Mouse (Mus musculus): ENCODE data around the gene Ncbp3. TPM values are rescaled to one million over a fixed set of nuclear protein-coding genes. Genes with fewer than 3 reads are reported as not detected.
A peak's percentile ranks its signal among the peaks of the same experiment; 100 is the strongest.

Gene Ncbp3
- polyA plus RNA-seq, 1 experiment: not detected

- no peak for TF ChIP-seq CTCF (IDR thresholded peaks at IDR 0.05; ENCODE audit: insufficient read depth, low read depth, low read length)
- no peak for TF ChIP-seq POLR2A (IDR thresholded peaks at IDR 0.05; ENCODE audit: insufficient read depth, low read depth, low read length)
- H3K4me3 ChIP-seq (ENCODE audit: insufficient read depth, low read depth, low read length): no peak overlapping the region
- no peaks in the 10 kb centered on the region for H3K4me1 ChIP-seq (ENCODE audit: control insufficient read depth, insufficient read depth, low read length)
- no peak overlapping the region for H3K27ac ChIP-seq (ENCODE audit: insufficient read depth, low read depth, low read length)
- 18% methylated on average over 4 of the region's 4 CpGs for WGBS
Observed at GRCm38 (mm10) chr11:73076733-73077132, 29.1 kb downstream of the Ncbp3 start.

DNA sequence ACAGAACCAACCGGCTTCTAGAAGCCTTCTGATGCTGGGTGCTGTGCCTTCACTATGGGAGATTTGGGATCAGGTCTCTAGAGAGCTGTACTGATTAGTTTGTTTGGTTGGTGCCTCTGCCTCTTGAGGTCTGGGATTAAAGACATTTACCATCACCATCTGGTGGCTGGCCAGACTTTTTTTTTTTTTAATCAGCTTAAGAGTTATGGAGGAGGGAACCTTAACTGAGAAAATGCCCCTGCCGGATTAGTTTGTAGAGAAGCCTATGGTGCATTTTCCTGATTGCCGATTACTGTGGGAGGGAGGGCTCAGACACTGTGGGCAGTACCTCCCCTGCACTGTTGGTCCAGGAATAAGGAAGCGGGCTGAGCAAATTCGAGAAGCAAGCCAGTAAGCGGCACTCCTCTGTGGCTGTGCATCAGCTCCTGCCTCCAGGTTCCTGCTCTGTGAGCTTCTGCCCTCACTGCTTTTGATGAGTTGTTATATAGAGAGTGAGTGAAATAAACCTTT is 29.7 kb downstream of the Ncbp3 start:
- Histone ChIP-seq H3K27ac (ENCODE audit: insufficient read depth, low read depth, low read length) (no peak overlapping the region), H3K4me3 (ENCODE audit: insufficient read depth, low read depth, low read length) (no peak overlapping the region), H3K4me1 (ENCODE audit: control insufficient read depth, insufficient read depth, low read length) (no peaks in the 10 kb centered on the region)
- 59% methylated on average over 6 of the region's 6 CpGs for WGBS
- TF ChIP-seq CTCF (IDR thresholded peaks at IDR 0.05; ENCODE audit: insufficient read depth, low read depth, low read length) (no peak), POLR2A (IDR thresholded peaks at IDR 0.05; ENCODE audit: insufficient read depth, low read depth, low read length) (no peak)

- TF ChIP-seq POLR2A (IDR thresholded peaks at IDR 0.05; ENCODE audit: insufficient read depth, low read depth, low read length): no peak
- TF ChIP-seq CTCF (IDR thresholded peaks at IDR 0.05; ENCODE audit: insufficient read depth, low read depth, low read length): no peak
- H3K4me3 ChIP-seq (ENCODE audit: insufficient read depth, low read depth, low read length): no peak overlapping the region
- WGBS: 87% methylated on average over 8 of the region's 8 CpGs
- H3K4me1 ChIP-seq (ENCODE audit: control insufficient read depth, insufficient read depth, low read length): no peaks in the 10 kb centered on the region
- H3K27ac ChIP-seq (ENCODE audit: insufficient read depth, low read depth, low read length): no peak overlapping the region
Observed at GRCm38 (mm10) chr11:73078615-73079014, 31.0 kb downstream of the Ncbp3 start.

- Histone ChIP-seq H3K4me3 (ENCODE audit: insufficient read depth, low read depth, low read length) (no peak overlapping the region), H3K4me1 (ENCODE audit: control insufficient read depth, insufficient read depth, low read length) (no peaks in the 10 kb centered on the region; the same call in 1 of the 2 replicates), H3K27ac (ENCODE audit: insufficient read depth, low read depth, low read length) (no peak overlapping the region)
- TF ChIP-seq POLR2A (IDR thresholded peaks at IDR 0.05; ENCODE audit: insufficient read depth, low read depth, low read length) (no peak), CTCF (IDR thresholded peaks at IDR 0.05; ENCODE audit: insufficient read depth, low read depth, low read length) (no peak)
- WGBS: 89% methylated on average over 3 of the region's 3 CpGs
Observed at GRCm38 (mm10) chr11:73080306-73080705, 32.7 kb downstream of the Ncbp3 start.

DNA sequence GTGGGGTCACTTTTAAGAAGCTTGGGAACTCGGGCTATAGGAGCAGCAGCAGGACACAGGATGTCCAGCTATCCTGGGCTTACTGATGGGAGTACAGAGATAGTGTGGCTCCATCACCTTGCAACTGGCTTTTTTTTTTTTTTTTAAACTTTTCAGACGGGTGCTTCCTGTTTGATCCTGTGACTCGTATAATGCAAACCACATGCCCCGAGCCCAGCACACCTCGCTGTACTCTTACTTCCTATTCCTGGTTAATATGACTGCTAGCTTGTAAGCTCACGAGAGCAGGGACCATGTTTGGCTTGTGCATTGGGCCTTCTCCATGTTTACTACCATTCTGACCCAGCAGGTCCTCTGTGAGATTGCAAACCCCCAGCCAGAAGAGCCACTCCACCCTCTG is 36.7 kb downstream of the Ncbp3 start:
- Histone ChIP-seq H3K27ac (ENCODE audit: insufficient read depth, low read depth, low read length) (peak overlapping the region; percentile 27; the same call in 1 of the 2 replicates), H3K4me1 (ENCODE audit: control insufficient read depth, insufficient read depth, low read length) (no peaks in the 10 kb centered on the region; the same call in 1 of the 2 replicates), H3K4me3 (ENCODE audit: insufficient read depth, low read depth, low read length) (no peak overlapping the region)
- 78% methylated on average over 6 of the region's 6 CpGs for WGBS
- TF ChIP-seq POLR2A (IDR thresholded peaks at IDR 0.05; ENCODE audit: insufficient read depth, low read depth, low read length) (no peak), CTCF (IDR thresholded peaks at IDR 0.05; ENCODE audit: insufficient read depth, low read depth, low read length) (no peak)

GRCm38 (mm10) chr11:73084804-73085231 is 37.2 kb downstream of the Ncbp3 start:
- 23% methylated on average over 10 of the region's 10 CpGs for WGBS
- Histone ChIP-seq H3K27ac (ENCODE audit: insufficient read depth, low read depth, low read length) (peak overlapping the region; percentile 27; the same call in 1 of the 2 replicates), H3K4me1 (ENCODE audit: control insufficient read depth, insufficient read depth, low read length) (no peaks in the 10 kb centered on the region; the same call in 1 of the 2 replicates), H3K4me3 (ENCODE audit: insufficient read depth, low read depth, low read length) (no peak overlapping the region)
- TF ChIP-seq POLR2A (IDR thresholded peaks at IDR 0.05; ENCODE audit: insufficient read depth, low read depth, low read length): no peak
- TF ChIP-seq CTCF (IDR thresholded peaks at IDR 0.05; ENCODE audit: insufficient read depth, low read depth, low read length): no peak

GRCm38 (mm10) chr11:73085391-73085790 is 37.8 kb downstream of the Ncbp3 start:
- Histone ChIP-seq H3K4me3 (ENCODE audit: insufficient read depth, low read depth, low read length) (no peak overlapping the region), H3K4me1 (ENCODE audit: control insufficient read depth, insufficient read depth, low read length) (no peaks in the 10 kb centered on the region; the same call in 1 of the 2 replicates), H3K27ac (ENCODE audit: insufficient read depth, low read depth, low read length) (no peak overlapping the region)
- no peak for TF ChIP-seq POLR2A (IDR thresholded peaks at IDR 0.05; ENCODE audit: insufficient read depth, low read depth, low read length)
- TF ChIP-seq CTCF (IDR thresholded peaks at IDR 0.05; ENCODE audit: insufficient read depth, low read depth, low read length): no peak
- WGBS: 40% methylated on average over 7 of the region's 7 CpGs

DNA sequence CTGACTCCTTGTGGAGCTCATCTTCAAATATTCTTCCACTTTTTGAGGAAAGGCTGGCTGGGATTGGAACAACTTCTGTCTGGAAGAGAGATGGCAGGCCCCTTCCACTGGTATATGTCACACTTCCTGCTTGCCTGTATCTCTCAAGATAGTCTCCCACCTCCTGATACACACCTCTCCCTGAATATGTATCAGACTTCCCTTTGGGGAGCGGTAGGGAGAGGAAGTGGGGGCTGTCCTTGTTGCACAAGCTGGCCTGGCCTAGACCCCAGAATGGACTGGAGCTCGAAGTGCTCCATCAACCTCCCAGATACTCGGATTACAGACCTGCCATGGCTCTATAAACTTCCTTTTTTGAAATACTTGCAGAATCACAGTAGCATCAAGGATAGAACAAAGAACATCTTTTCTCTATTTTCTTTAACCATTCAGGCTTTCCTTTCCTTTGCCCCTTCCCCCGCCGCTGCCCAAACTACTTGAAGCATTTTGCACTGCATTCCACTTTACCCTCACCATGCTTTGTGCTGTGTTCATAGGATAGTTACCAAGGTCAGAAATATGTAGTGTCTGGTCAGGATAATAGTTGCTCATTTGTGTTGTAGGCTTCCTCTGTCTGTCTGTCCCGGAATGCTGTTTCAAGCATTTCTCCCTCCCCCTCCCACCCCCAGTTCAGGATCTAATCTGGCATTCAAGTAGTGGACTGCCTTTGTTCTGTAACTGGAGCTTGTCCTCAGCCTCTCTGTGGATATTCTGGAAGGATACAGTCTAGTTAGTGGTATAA is 40.3 kb downstream of the Ncbp3 start:
- no peaks in the 10 kb centered on the region; the same call in 1 of the 2 replicates for H3K4me1 ChIP-seq (ENCODE audit: control insufficient read depth, insufficient read depth, low read length)
- TF ChIP-seq CTCF (IDR thresholded peaks at IDR 0.05; ENCODE audit: insufficient read depth, low read depth, low read length) (no peak), POLR2A (IDR thresholded peaks at IDR 0.05; ENCODE audit: insufficient read depth, low read depth, low read length) (no peak)
- whole genome bisulfite sequencing: 38% methylated on average over 6 of the region's 6 CpGs
- H3K4me3 ChIP-seq (ENCODE audit: insufficient read depth, low read depth, low read length): no peak overlapping the region
- no peak overlapping the region for H3K27ac ChIP-seq (ENCODE audit: insufficient read depth, low read depth, low read length)

- WGBS: 92% methylated on average over 4 of the region's 4 CpGs
- Histone ChIP-seq H3K4me1 (ENCODE audit: control insufficient read depth, insufficient read depth, low read length) (no peaks in the 10 kb centered on the region; the same call in 1 of the 2 replicates), H3K4me3 (ENCODE audit: insufficient read depth, low read depth, low read length) (no peak within 1 kb of the TSS), H3K27ac (ENCODE audit: insufficient read depth, low read depth, low read length) (no peak within 1 kb of the TSS)
- TF ChIP-seq CTCF (IDR thresholded peaks at IDR 0.05; ENCODE audit: insufficient read depth, low read depth, low read length) (no peak), POLR2A (IDR thresholded peaks at IDR 0.05; ENCODE audit: insufficient read depth, low read depth, low read length) (no peak)
Observed at GRCm38 (mm10) chr11:73090283-73090682, 42.7 kb downstream of the Ncbp3 start, which contains the start of gene Itgae. Gene Itgae (plus strand): TSS chr11:73090583.
